Mouse (Mus musculus) embryo, embryonic 10 days (tissue): Measurements from ENCODE around the gene P2rx3.

Experiments used
- DNase-seq: peaks from one replicate; pipeline ENCODE4 v3.0.0-alpha.2; 2015; ENCODE audit warnings: low spot score

Gene P2rx3

DNA sequence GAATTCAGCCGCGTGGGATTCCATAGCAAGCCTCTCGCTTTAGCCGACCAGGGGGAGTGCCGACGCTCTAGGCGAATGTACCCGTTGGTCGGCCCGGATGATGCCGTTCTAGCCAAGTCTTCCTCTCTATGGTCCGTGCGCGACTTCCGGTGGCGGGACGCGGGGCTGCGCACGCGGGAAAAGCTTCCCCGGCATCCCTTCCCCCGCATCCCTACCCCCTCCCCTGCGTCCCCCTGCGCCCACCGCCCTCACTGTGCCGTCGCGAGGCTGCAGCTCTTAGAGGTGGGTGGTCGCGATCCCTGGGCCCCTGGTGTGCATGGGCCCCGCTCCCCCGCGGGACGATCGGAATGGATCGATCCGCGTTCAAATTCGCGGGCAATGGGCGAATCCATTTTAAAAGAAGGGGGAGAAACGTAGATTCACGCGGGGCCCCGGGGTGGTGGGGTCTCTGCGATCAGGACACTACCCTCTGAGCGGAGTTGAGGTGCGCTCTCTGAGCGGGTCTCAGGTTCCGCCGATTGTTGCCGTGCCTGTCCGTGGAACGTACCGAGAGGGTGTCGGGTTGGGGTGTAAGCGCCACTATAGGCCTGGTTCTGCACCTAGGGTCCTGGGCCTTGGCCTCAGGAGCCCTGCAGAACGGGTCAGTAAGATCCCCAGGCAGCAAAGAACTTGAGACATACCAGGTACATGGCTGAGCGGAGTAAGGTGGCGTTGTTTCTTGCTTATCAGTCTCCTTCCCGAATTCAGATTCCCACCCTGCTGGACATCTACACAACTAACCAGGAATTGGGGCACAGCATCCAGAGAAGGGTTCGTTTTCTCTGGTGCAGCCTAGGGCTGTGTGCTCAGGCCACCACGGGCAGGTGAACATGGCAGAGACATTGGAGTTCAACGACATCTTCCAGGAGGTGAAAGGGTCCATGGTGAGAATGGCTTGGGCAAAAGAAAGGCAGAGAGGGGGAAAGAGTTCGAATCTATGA, at the start of gene P2rx3, which contains the start of gene Ssrp1:
Gene P2rx3 (minus strand): TSS at position 416 of the 980 bp plus-strand sequence.
Gene Ssrp1 (plus strand): TSS at position 188 of the 980 bp plus-strand sequence.
- DNase-seq: peak; percentile 98

DNA sequence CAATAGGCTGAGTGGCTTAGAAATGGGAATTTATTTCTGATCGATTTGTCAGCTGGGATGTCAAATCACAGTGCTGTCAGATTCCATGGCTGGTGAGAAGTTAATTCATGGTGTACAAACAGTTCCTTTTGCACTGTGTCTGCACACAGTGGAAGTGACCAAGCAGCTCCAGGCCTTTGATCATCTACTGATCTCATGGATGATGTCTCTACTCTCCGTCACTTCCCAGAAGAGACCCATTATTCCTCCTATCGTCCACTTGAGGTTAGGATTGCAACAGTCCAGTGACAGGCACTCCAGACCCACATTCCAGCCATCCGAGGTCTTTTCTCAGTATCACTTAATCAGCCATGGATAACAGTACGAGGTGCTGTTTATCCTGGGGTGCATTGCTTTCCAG, 36.5 kb upstream of the P2rx3 start:
- no peak for DNase-seq

DNA sequence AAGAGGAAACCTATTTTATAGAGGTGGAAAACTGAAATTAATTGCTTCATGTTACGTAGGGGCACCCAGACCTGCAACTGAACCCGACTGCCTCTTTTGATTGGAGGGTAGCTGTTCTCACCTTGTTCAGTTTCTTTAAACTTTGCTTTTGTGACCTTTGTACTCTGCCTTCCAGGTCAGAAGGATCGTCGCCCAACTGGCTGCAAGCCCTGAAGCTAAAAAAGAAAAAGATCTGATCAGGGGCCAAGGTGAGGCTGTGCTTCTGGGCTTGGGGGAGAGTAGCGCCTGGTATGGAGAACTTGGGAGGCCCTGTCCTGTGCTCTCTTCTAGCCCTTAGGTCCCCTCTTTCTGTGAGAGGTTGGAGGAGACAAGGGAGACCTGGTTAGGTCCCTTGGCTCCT, 34.7 kb upstream of the P2rx3 start:
- no peak for DNase-seq

DNA sequence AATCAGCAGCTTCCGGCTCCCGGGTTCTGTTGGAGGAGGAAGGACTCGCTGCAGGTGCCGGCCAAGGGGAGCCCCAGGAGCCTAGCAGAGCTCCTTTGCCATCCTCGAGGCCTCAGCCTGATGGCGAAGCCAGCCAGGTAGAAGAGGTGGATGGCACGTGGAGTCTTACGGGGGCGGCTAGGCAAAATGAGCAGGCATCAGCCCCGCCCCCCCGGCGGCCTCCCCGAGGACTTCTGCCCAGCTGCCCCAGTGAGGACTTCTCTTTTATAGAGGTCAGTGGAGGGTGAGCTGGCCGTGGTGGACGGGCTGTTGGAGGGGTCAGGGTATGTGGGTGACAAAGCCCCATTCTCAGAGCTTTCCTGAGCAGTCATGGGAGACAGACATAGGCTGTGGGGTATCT, 32.8 kb upstream of the P2rx3 start:
- DNase-seq: no peak

DNA sequence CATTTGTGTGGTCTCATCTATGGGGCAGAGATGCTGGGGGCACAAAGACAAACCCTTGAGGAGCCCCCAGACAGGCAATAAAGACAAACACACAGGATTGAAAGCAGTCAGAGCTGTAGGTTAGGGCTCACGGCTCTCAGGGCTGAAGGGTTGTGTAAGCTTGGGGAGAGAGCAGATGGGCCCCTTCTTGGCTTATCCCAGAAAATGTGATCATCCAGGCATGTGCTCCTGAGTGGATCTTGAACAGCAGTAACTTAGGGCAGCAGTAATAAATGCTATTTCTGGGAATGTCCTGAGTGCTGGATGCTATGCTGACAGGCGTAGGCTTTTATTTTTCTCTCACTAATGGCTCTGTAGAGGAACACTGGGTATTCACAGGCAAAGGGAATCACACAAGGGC, 31.4 kb upstream of the P2rx3 start:
- DNase-seq: no peak

DNA sequence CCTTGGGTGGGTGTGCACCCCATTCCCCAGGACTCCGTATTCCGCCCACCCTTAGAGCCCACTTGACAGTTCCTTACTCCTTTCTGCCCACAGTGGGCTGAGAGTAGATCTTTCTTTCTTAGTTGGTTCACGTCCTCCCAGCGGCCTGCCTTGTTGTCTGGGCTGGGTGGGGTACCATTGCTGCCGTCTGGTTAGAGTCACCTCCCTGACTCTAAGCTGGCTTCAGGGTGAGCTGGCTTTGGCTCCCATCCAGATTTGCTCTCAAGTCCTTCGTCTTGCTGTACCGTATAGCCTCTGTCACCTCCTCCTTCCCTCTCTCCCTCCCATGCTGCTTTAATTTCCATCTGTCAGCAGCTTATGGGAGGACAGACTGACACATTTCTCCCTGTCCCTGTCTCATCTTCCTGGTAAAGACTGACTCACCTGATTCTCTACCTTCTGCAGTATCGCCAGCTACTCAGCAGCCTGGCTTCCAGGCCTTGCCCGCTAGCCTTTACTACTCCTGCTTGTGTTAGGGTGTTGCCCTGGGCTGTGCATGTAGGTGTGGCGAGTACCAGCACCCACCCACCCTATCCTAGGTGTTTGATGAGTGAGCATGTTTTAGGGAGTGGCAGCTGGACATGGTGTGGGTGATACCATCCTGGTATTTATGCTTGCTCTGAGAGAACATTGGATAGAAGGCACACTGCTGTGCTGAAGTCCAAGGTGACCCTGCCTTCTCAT, 30.8 kb upstream of the P2rx3 start:
- no peak for DNase-seq

DNA sequence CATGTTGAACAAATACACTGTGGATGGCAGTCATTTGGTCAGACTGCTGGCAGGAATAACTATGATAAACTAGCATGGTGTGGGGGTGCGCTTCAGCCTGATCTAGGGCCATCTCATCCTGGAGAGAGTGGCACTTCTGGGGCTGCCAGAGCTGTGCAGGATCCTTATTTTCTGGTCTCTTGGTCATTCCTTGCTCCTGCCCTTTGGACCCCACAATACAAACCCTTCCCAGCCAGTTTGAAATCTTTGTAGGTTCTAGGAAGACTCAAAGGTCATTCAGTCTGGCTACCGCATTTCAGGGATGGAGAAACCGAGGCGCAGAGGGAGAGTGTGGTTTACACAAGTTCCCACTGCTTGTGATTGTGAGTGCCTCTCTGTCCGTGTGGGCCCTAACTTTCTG, 29.7 kb upstream of the P2rx3 start:
- DNase-seq: no peak

DNA sequence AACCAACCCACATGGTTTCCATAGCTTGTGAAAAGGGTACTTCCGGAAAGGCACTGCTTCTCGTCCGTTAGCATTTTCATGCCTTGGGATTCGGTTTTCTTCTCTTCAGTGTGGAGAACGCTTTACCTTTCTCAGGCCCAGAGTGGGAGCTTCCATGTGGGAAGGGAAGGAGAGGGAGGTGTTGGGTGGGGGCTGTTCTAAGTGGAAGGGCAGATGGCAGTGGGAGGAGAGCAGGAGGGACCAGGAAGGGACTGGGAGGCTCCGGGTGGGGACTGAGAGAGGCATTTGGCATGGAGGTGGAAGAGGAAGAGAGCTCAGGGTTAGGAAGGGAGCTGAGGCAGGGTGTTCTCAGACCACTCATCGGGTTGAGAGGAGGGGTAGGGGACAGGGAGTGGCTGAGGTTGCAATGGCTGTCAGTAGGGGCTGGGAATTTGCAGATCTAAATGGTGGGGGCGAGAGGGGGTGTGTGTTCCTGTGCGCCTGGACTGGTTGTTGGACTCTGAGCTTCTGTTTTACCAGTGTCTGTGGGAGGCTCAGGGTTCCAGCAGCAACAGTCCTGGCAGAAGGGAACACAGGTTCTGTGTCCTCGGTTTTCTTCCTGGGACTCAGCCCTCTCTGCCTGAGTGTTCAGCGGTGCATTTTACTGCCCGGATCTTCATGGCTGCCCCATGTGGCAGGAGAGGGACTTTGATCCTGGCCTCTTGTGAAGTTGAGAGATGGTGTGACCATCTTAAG, 28.0 kb upstream of the P2rx3 start:
- DNase-seq: no peak

DNA sequence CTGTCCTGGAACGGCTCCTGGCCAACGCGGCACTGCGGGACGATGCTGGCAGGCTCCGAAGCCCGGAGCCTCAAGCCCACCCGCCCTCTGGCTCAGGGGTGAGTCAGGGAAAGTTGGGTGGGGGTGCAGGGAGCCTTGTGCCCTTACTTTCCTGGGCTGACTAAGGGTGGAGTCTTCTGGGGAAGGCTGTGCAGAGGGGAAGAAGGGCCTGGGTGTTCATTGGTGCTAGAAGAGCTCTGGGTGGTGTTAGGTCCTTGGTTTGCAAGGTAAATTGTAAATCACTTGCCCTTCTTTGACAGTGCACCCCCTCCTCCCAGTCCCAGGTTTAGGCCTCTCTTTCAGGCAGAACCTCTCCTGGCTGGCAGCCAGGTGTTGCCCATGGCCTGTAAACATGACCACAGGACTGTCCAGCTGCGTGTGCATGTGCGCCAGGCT, 23.9 kb upstream of the P2rx3 start:
- DNase-seq: no peak

DNA sequence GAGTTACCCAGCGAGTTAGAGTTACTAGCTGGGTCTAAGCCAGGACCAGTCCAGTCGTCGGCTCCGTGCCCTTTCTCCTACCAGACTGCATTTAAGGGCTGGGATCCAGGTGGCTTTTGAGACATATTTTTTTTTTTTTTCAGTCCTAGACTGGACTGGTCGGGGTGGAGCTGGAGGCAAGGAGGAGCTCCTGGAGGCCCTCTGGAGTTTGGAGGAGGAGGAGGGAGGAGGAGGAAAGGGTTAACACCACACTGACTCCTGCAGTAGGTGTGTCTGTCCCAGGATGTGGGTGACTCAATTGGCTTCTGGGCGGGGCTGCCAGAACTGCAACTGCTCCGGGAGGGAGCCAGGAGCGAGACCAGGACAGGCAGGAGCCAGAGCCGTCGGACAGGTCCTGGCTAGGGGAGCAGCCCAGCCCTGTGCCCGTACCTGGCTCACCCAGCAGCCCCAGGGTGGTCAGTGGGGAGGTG, 23.4 kb upstream of the P2rx3 start:
- DNase-seq: peak; percentile 65

DNA sequence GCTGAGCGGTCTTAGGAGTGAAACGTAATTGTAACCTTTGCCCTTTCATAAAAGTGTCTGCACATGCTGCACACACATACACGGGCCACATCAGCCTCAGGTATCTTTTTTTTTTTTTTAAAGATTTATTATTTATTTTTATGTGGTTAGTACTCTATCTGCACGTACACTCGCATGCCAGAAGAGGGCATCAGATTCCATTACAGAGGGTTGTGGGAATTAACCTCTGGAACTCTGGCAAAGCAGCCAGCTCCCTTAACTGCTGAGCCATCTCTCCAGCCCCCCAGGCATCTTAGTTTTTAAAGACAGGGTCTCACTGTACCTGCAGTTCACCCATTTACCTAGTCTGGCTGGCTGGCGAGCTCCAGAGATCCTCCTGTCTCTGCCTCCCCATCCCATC, 22.4 kb upstream of the P2rx3 start:
- no peak for DNase-seq

DNA sequence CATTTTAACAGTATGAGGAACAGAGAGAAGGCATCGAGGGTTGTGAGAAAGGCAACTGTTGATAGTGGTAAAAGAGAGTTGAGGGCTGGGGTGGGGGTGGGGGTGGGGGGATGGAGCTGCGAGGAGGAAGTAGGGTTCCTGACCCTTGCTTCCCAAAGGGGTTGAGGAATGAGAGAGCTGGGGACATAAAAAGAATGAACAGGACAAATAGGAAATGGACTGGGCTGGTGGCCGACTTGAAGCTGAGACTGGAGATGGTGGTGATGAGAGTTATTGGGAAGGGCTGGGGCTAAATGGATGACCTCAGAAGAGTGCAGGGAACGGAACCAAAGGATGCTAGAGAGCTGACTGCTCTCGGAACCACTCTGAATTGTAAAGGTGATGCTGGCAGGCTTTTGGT, 19.4 kb upstream of the P2rx3 start:
- no peak for DNase-seq

DNA sequence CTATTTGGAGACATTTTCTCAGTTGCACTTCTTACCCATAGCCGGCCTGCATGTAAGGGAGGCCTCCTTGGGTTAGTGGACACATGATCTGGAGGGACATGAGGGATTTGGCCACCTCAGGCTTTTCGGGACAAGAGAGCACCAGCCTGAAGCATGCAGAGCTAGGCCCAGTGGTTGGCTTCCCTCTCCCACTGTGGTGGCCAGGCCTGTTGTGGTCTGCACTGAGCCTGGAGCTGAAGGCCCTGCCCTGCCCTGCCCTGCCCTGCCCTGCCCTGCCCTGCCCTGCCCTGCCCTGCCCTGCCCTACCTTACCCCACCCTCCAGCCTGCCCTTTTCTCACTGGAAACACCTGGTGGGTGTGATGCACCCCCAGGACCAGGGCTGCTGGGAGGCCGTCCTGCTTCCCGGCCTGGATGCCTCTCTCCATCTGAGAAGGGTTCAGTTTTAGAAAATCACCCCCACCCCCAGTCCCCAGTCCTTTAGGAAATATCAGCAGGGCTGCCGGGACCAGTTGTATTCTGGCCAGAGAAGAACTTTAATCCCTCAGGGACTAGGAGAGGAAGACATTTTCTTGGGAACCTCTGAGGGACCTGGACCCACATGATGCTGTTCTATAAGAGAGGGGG, 16.0 kb upstream of the P2rx3 start:
- no peak for DNase-seq

DNA sequence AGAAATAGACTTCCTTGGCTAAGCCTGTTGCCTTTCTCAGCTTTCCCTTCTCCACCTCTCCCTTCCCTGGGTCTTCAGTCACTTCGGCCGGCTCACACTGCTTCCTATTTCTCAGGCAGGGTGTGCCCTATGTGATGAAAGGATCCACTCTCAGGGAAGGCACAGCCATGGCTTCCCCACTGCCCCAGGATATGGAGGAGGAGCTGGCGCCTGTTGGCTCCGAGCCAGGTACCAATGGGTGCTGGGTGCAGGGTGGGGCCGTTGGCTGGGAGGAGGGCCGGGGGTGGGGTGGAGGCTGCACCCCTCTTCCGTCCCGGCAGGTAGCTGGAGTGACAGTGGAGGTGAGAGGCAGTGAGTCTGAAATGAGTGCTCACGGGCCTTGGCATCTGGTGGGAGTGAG, 13.5 kb upstream of the P2rx3 start:
- no peak for DNase-seq

DNA sequence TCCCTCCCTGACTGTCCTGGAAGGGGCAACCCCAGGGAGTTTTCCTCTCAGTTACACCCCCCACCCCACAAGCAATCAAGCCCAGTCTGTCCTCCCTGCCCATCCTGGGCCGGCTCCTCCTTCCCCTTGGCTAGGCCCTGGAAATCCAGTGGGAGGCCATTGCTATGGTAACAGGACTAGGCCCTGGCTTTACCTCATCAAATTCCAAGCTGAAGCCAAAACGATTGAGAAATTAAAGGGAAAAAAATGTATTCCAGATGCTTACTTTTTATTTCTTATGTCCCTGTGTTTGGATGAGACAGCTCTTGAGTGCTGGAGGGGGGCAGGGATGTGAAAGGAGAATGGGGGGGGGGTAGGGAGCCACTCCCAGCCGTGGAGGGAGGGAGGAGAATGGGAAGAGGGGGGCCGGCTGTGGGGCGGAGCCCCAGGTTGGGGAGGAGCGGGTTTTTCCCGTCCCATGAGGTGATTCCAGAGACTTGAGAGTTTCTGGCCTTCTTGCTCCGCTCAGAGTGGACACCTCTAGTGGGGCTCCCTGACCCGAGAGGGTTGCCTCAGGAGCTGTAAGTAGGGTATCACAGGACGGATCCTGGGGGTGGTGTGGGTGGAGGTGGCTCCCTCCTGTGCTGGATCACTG, 12.9 kb upstream of the P2rx3 start:
- peak; percentile 72 for DNase-seq

DNA sequence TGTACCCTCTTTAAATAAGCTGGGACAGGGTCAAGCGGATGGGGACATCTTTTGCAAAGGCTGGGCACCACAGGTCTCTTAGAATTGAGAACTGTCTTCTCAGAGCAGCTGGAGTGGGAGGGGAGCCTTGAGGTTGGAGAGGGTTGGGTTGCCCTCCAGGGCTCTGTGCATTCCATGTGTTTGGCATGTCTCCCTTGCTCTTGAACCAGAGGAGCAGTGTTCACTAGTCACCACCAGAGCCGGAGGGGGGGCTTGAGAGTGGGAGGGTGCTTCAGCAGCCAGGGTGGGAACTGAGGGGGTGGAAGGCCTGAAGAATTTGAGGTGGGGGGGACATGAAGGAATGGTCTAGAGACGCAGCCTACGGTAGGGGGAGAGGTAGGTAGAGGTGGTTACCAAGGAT, 12.0 kb upstream of the P2rx3 start:
- DNase-seq: no peak

DNA sequence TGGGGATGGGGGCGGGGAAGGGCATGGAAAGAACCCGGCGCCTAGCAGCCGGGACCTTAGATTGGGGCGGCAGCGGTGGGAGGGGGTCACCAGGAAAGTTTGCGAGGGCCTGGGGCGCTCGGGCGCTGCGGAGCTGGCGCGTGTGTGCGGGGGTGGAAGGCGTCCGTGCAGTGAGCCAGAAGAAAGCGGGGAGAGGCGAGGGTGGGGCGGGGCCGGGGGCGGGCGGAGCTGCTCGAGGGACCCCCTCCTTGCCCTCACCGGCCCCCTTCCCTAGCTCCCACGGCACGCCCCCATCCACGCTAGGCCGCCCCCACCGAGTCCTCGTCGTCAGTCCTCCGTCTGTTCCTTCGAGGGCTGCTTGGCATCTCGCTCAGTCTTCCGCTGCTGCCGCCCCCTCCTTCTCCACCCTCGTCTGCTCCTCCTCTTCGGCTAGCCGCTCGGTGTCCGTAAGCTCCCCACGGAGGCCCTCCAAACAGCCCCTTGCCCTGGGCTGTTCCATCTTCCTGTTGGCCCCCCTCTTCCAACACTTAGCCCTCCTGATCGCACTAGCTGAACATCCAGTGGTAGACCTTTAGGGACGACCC, 11.0 kb upstream of the P2rx3 start:
- DNase-seq: peak; percentile 74

DNA sequence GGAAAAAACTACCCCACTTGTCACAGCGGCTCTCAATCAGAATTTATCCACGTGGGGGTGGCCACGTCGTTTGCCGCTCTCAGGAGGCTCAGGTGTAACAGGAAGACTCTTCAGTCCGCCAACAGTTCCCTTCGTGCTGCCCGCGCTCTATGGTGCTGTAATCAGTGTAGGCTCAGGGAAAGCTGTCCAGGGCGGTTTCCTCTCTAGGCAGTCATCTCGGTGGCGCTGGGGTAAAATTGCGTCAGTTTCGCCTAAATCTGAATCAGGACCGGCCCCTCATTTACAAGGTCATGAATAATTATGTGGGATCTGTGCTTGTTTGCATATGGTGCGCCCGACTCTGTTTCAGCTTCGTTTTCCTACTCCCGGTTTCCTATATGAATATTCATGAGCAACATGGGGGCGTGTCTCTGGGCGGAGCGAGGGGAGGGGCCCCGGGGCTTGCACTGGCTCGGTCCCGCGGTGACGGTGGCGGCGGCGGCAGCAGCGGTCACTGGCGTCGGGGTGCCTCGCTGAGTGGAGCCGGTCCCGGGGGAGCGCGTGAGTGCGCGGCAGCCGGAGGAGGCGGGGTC, 10.4 kb upstream of the P2rx3 start, which contains the start of gene Tnks1bp1:
Gene Tnks1bp1 (plus strand): TSS at position 427 of the 572 bp plus-strand sequence.
- peak; percentile 94 for DNase-seq

DNA sequence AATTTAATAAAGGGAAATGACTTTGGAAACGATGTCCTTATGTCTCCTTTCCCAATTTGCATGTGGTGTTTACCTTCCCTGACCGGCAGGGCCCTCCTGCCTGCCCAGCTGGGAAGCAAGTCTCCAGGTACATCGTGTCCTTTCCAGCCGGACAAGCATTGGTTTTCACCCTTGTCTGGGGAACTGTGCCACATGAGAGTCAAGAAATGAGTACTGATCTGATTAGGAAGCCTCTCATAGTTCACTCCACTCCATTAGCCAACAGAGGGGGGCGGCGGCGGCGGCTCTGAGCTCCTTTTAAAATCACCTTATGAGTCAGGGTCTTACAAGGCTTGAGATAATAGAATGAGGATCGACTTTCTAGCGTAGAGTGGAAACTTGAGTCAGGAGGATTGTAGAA, 9.8 kb upstream of the P2rx3 start:
- no peak for DNase-seq

DNA sequence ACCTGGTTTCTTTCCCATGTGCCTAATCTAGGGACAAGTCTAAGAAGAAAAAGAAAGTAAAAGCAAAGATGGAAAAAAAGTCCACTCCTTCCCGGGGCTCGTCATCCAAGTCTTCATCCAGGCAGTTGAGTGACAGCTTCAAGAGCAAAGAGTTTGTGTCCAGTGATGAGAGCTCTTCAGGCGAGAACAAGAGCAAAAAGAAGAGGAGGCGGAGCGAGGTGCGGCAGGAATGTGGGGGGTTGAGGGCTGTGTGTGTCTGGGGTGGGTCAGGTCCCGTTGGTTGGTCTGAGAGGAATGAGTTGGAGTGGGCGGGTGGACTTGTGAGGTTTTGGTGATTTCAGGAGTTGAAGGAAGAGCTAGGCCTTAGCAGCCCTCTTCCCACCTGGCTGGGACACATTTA, 9.0 kb upstream of the P2rx3 start:
- no peak for DNase-seq
